In the genomic region with DNA sequence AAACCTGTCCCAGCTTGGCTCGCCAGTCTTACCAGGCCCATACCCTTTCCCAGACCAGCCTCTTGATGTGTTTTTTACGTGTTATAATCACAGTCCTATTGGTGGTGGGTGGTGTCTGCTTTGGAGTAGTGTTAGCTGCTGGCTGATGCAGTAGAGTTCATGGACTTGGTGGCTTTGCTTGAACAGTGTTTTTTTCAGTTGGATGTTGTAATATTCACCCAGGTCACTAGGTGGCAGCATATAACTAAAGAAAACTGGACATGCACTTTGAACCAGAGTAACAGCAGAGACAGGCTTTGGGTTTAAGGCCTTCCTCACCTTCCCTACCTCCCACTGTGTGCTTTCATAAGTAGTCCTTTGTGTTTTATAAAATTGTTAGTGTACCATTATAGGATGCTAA, we compare ENCODE assay signal across 8 mouse cellular contexts. TPM values are rescaled to one million over a fixed set of nuclear protein-coding genes. Genes with fewer than 3 reads are reported as not detected.
DNase-seq lines count a peak whose midpoint lies in the region; ATAC-seq and TF ChIP-seq lines count a peak whose summit lies in the region.

No protein-coding gene starts in this region.

- intact Hi-C loops in heart, postnatal 14 days (cut with DNase I): loop anchor here (2.0 to 5.0 kb wide), 3 partner anchors 72 to 431 kb away; no protein-coding TSS in a partner anchor

- no peak overlapping the region for H3K4me3 ChIP-seq in ES-Bruce4 (ENCODE audit: low read depth, low read length)

- H3K9me3 ChIP-seq in ES-Bruce4 (replicated peaks; ENCODE audit: control insufficient read depth, insufficient read depth, low read length, poor library complexity, severe bottlenecking): no peaks in the 10 kb centered on the region

- TF ChIP-seq CTCF in ES-Bruce4 (IDR thresholded peaks at IDR 0.05; ENCODE audit: low read depth, low read length): peak; percentile 27

- TF ChIP-seq EP300 in ES-Bruce4 (IDR thresholded peaks at IDR 0.05; ENCODE audit: insufficient read depth, low read depth, low read length): no peak

- no peak overlapping the region for H3K9ac ChIP-seq in ES-Bruce4 (ENCODE audit: low read depth, poor library complexity, severe bottlenecking)

- ATAC-seq in cerebellum, adult (ENCODE audit: insufficient number of reproducible peaks, low FRiP score, low TSS enrichment): peak; percentile 49; the same call in 1 of the 2 replicates
- ATAC-seq in megakaryocyte, adult 5-6 weeks (ENCODE audit: poor library complexity, severe bottlenecking): peak; percentile 87

- TF ChIP-seq POLR2A in ES-Bruce4 (IDR thresholded peaks at IDR 0.05; ENCODE audit: insufficient read depth, low read length): no peak

- no peaks in the 10 kb centered on the region for H3K4me1 ChIP-seq in ES-Bruce4 (ENCODE audit: control insufficient read depth, insufficient read depth, low read length)

- no peak for DNase-seq in cerebellum, adult 11-12 months
- peak; percentile 39 for DNase-seq in cerebellum, adult 9-11 months
- peak; percentile 34 to 64 for DNase-seq in heart, postnatal 14 days
- peak; percentile 45 for DNase-seq in layer of hippocampus, adult 9-10 months (ENCODE audit: low spot score)
- DNase-seq in spleen, postnatal 4 days (ENCODE audit: low spot score in 2 of 2): peak; percentile 50 to 72

- peaks cover 22% of the 10 kb centered on the region for H3K36me3 ChIP-seq in ES-Bruce4 (ENCODE audit: control insufficient read depth, insufficient read depth, low read length, poor library complexity, severe bottlenecking)

- H3K27me3 ChIP-seq in ES-Bruce4 (ENCODE audit: control insufficient read depth, insufficient read depth, low read length, poor library complexity, severe bottlenecking): no peaks in the 10 kb centered on the region

- no peak overlapping the region for H3K27ac ChIP-seq in ES-Bruce4 (ENCODE audit: insufficient read depth, low read length)

RNA-seq across cellular contexts. Expression of a gene that starts 17.2 kb away (rescaled TPM):
- polyA plus RNA-seq in ES-Bruce4 (2011; ENCODE audit: insufficient read depth, insufficient read length, low read depth, missing spikeins): 42.3 and 42.7 TPM in 2 replicates
- total RNA-seq in heart, postnatal 14 days (2021): 10 to 100 TPM; 16.5 to 17.1 TPM
- total RNA-seq in megakaryocyte, adult 5-6 weeks (2015): 36.4 and 39.4 TPM in 2 replicates
- total RNA-seq in megakaryocyte, adult 5-6 weeks (2017): 73.5 and 79.8 TPM in 2 replicates

RNA-seq across cellular contexts. Expression of a gene that starts 17.3 kb away (rescaled TPM):
- 33.6 and 39.9 TPM in 2 replicates for polyA plus RNA-seq in ES-Bruce4 (2011; ENCODE audit: insufficient read depth, insufficient read length, low read depth, missing spikeins)
- total RNA-seq in heart, postnatal 14 days (2021): 10 to 100 TPM; 83.4 to 96.4 TPM
- total RNA-seq in megakaryocyte, adult 5-6 weeks (2015): 47.8 and 54.0 TPM in 2 replicates
- total RNA-seq in megakaryocyte, adult 5-6 weeks (2017): 58.8 and 74.6 TPM in 2 replicates

RNA-seq across cellular contexts. Expression of a gene that starts 22.3 kb away (rescaled TPM):
- polyA plus RNA-seq in ES-Bruce4 (2011; ENCODE audit: insufficient read depth, insufficient read length, low read depth, missing spikeins): not detected in 2 replicates
- under 1 TPM; 0.24 to 0.29 TPM for total RNA-seq in heart, postnatal 14 days (2021)
- total RNA-seq in megakaryocyte, adult 5-6 weeks (2015): 5.3 and 7.3 TPM in 2 replicates
- 9.3 and 11.3 TPM in 2 replicates for total RNA-seq in megakaryocyte, adult 5-6 weeks (2017)

Comparison
In these comparisons a context has a peak if more than half of its experiments do, and no peak if none do; other contexts are left out.
1. RNA of a gene that starts 22.3 kb away (total RNA-seq): 5.3 to 11.3 TPM in megakaryocyte, adult 5-6 weeks; 0.24 to 0.29 TPM in heart, postnatal 14 days; every median in the first group is over 4 times any median in the second.